Mouse (Mus musculus): ENCODE results near the gene Nr2f2.

DNA sequence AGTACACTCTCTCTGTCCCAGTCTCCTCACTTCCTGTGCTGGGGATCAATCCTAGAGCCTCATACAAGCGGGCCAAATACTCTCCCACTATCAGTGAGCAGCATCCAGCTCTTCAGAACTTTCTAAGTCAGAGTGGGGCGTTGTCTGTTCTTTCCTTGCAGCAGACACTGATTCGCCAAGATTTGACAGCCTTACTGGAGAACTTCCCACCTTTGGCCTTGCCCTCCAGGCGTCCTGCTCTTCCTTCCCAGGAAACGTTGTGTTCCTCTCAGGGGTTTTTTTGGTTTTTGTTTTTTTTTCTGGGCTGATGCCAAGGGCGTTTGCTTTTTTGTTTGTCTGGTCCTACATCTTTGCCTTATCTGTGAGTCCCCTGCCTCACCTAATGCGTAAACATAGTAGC lies 60.8 kb downstream of the Nr2f2 start:
- no peak for TF ChIP-seq CTCF (IDR thresholded peaks at IDR 0.05; ENCODE audit: control insufficient read depth, insufficient read depth, insufficient read length)
- no peak for TF ChIP-seq MAX (IDR thresholded peaks at IDR 0.05)
- TF ChIP-seq USF1 (IDR thresholded peaks at IDR 0.05; ENCODE audit: low read depth): no peak
- TF ChIP-seq FOSL1 (IDR thresholded peaks at IDR 0.05; ENCODE audit: insufficient read depth, low read length, poor library complexity, severe bottlenecking): no peak

All from C2C12 (cell line).